Mouse (Mus musculus) ES-Bruce4 (cell line): ENCODE data around the gene Slc20a1. TPM values are rescaled to one million over a fixed set of nuclear protein-coding genes. Genes with fewer than 3 reads are reported as not detected.

Source experiments
- H3K27ac ChIP-seq: 2 replicates; pipeline ENCODE4 v1.5.1; 2012; ENCODE audit warnings: low read length, inconsistent platforms; ENCODE audit not compliant: insufficient read depth
- H3K27me3 ChIP-seq: 2 replicates; pipeline ENCODE4 v1.6.1; 2012; ENCODE audit warnings: mild to moderate bottlenecking, low read length, inconsistent platforms; ENCODE audit not compliant: control insufficient read depth, poor library complexity, insufficient read depth, severe bottlenecking
- H3K36me3 ChIP-seq: 2 replicates; pipeline ENCODE4 v1.6.1; 2012; ENCODE audit warnings: inconsistent platforms, mild to moderate bottlenecking, low read length, moderate library complexity; ENCODE audit not compliant: control insufficient read depth, poor library complexity, insufficient read depth, severe bottlenecking
- H3K4me1 ChIP-seq: one replicate; pipeline ENCODE4 v1.8.1; 2011; ENCODE audit warnings: low read length; ENCODE audit not compliant: control insufficient read depth, insufficient read depth
- H3K4me3 ChIP-seq: 2 replicates; pipeline ENCODE4 v1.5.1; 2011; ENCODE audit warnings: low read depth, mild to moderate bottlenecking, low read length
- H3K9ac ChIP-seq: 2 replicates; pipeline ENCODE4 v1.6.1; 2012; ENCODE audit warnings: low read depth, mild to moderate bottlenecking, inconsistent platforms; ENCODE audit not compliant: poor library complexity, severe bottlenecking
- H3K9me3 ChIP-seq: replicated peaks from 2 replicates; pipeline ENCODE4 v1.6.1; 2012; ENCODE audit warnings: mild to moderate bottlenecking, low read length, inconsistent platforms; ENCODE audit not compliant: control insufficient read depth, poor library complexity, insufficient read depth, severe bottlenecking
- CTCF ChIP-seq: IDR thresholded peaks from one replicate; pipeline ENCODE4 v1.8.1; 2011; ENCODE audit warnings: low read depth, low read length
- EP300 ChIP-seq: IDR thresholded peaks from 2 replicates; pipeline ENCODE4 v1.6.1; 2011; ENCODE audit warnings: low read depth, low read length; ENCODE audit not compliant: insufficient read depth
- POLR2A ChIP-seq: IDR thresholded peaks from one replicate; pipeline ENCODE4 v1.8.1; 2011; ENCODE audit warnings: low read length; ENCODE audit not compliant: insufficient read depth
- polyA plus RNA-seq: library from polyadenylated mRNA; stranded (reverse); fragments of >200 nt; gene quantifications from 2 replicates; pipeline ENCODE4 v1.2.4, GENCODE M21; 2011; ENCODE audit warnings: low read depth; ENCODE audit not compliant: missing spikeins, insufficient read depth, insufficient read length

Slc20a1 gene
- polyA plus RNA-seq, 1 experiment: 224 TPM

DNA sequence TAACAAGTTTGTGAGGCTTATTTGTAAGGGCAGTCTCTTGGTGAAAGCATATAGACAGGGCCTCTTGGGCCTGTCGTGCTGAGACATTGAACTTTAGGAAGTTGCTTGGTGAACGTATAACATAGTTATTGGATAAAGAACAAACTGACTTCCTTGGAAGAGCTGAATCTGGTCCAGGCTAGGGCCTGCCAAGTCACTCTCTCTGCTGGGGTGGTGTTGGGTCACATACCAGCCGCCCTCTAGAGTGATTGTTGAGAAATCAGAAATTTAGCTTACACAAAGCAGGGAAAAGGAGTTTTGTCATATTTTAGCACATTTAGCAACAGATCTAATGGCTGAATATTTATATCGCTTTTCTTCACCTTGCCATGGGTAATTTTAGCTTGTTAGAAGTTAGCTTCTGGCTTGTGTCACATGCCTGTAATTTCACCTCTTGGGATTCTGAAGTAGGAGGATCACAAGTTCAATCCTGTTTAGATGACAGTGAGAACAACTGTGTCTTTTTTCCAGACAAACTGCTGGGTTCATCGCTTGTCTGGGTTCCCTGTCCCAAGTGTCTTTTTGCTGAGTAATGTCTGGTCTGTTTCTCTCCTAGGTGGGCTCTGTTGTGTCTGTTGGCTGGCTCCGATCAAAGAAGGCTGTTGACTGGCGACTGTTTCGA, 11.7 kb downstream of the Slc20a1 start:
- H3K4me3 ChIP-seq: no peak overlapping the region
- TF ChIP-seq EP300 (no peak), POLR2A (no peak), CTCF (no peak)
- H3K27ac ChIP-seq: no peak overlapping the region
- H3K9ac ChIP-seq: no peak overlapping the region
- no peaks in the 10 kb centered on the region for H3K27me3 ChIP-seq
- H3K9me3 ChIP-seq: no peaks in the 10 kb centered on the region
- no peaks in the 10 kb centered on the region for H3K4me1 ChIP-seq
- H3K36me3 ChIP-seq: peaks cover 71% of the 10 kb centered on the region

- Histone ChIP-seq H3K36me3 (peaks cover 61% of the 10 kb centered on the region), H3K4me1 (no peaks in the 10 kb centered on the region), H3K4me3 (no peak overlapping the region), H3K27ac (no peak overlapping the region), H3K27me3 (no peaks in the 10 kb centered on the region), H3K9me3 (no peaks in the 10 kb centered on the region), H3K9ac (no peak overlapping the region)
- no peak for TF ChIP-seq POLR2A
- no peak for TF ChIP-seq EP300
- no peak for TF ChIP-seq CTCF
Measured at GRCm38 (mm10) chr2:129211255-129211654, 12.7 kb downstream of the Slc20a1 start.

- Histone ChIP-seq H3K36me3 (peaks cover 55% of the 10 kb centered on the region), H3K27ac (no peak overlapping the region), H3K4me1 (no peaks in the 10 kb centered on the region), H3K9ac (no peak overlapping the region), H3K9me3 (no peaks in the 10 kb centered on the region), H3K27me3 (no peaks in the 10 kb centered on the region), H3K4me3 (no peak overlapping the region)
- TF ChIP-seq CTCF: no peak
- no peak for TF ChIP-seq EP300
- TF ChIP-seq POLR2A: no peak
Measured at GRCm38 (mm10) chr2:129211957-129212356, 13.4 kb downstream of the Slc20a1 start.

DNA sequence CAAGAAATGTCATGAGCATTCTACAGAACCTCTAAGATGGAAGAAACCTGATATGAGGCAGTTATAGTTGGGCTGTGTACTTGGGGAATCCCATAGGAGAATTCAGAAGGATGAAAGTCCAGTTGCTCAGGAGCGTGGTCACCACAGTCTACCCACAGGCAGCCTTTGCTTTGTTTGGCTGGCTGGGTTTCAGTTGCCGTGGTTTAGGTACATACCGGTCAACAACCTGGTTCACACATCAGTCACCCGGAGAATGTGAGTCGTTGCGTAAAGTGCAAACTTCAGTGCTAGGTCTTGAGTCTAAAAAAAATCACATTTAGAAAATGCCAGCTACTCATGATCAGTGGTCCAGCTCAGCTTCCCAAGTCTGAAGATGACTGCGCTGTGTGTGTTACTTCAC, 14.0 kb downstream of the Slc20a1 start:
- Histone ChIP-seq H3K4me1 (peaks cover under 1% of the 10 kb centered on the region), H3K4me3 (no peak overlapping the region), H3K36me3 (peaks cover 49% of the 10 kb centered on the region), H3K9me3 (no peaks in the 10 kb centered on the region), H3K27me3 (no peaks in the 10 kb centered on the region), H3K27ac (no peak overlapping the region), H3K9ac (no peak overlapping the region)
- TF ChIP-seq CTCF: no peak
- TF ChIP-seq POLR2A: no peak
- TF ChIP-seq EP300: no peak

DNA sequence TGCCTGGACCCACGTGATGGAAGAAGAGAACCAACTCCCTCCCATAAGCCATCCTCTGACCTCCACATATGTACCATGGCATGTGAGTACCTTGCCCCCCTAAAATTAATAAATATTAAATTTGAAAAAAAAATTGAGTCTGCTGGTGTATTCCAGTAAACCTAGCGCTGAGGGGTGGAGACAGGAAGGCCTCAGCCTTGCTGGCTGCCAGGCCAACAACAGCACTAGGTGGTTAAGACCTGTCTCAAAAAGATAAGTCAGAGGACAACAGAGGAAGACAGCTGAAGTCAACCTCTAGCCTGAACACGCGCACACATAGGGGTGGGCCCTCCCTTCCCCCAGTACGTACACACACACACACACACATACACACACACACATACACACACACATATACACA, 16.2 kb downstream of the Slc20a1 start:
- H3K36me3 ChIP-seq: peaks cover 27% of the 10 kb centered on the region
- no peak overlapping the region for H3K9ac ChIP-seq
- H3K27ac ChIP-seq: no peak overlapping the region
- TF ChIP-seq POLR2A (no peak), CTCF (no peak), EP300 (no peak)
- peaks cover 5% of the 10 kb centered on the region for H3K4me1 ChIP-seq
- no peaks in the 10 kb centered on the region for H3K9me3 ChIP-seq
- H3K27me3 ChIP-seq: no peaks in the 10 kb centered on the region
- no peak overlapping the region for H3K4me3 ChIP-seq

DNA sequence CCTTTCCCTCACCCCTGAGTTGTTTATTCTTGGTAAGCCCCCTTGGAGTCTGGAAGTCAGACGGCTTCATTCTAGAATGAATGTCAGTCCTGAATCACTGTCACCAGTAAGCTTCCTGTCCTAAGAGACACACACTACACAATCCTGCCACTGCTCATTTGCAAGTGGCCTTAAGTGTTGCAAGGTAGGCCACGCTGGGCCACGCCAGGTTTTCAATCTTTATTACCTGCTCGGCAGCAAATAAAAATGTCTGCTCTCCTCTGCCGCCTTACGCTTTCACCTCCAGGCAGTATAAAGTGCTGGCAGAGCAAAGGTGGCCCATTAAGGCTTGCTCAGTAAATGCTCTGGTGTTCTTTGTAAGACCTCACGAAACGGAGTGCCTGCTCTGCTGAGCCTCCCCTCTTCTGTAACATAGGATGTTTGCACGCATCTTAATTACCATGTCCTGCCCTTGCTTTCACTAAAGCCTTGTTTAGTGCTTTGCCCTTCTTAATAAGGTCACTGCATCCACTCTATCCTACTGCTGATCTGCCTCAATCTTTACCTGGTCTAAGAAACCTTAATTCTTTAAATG, 19.1 kb downstream of the Slc20a1 start:
- Histone ChIP-seq H3K4me1 (peaks cover 5% of the 10 kb centered on the region), H3K4me3 (no peak overlapping the region), H3K27me3 (no peaks in the 10 kb centered on the region), H3K27ac (peak overlapping the region; percentile 39; the same call in 1 of the 2 replicates), H3K9ac (no peak overlapping the region), H3K9me3 (no peaks in the 10 kb centered on the region), H3K36me3 (peaks cover 3% of the 10 kb centered on the region; the same call in 1 of the 2 replicates)
- TF ChIP-seq POLR2A: no peak
